Mouse (Mus musculus): ENCODE measurements around the gene Gpsm3.

The Gpsm3 gene

GRCm38 (mm10) chr17:34629221-34629751 lies 39.7 kb downstream of the Gpsm3 start, which contains the start of gene Prrt1:
Gene Prrt1 (plus strand): TSS chr17:34629533.
- DNase-seq (ENCODE audit: low read depth, low spot score) = no peak

DNA sequence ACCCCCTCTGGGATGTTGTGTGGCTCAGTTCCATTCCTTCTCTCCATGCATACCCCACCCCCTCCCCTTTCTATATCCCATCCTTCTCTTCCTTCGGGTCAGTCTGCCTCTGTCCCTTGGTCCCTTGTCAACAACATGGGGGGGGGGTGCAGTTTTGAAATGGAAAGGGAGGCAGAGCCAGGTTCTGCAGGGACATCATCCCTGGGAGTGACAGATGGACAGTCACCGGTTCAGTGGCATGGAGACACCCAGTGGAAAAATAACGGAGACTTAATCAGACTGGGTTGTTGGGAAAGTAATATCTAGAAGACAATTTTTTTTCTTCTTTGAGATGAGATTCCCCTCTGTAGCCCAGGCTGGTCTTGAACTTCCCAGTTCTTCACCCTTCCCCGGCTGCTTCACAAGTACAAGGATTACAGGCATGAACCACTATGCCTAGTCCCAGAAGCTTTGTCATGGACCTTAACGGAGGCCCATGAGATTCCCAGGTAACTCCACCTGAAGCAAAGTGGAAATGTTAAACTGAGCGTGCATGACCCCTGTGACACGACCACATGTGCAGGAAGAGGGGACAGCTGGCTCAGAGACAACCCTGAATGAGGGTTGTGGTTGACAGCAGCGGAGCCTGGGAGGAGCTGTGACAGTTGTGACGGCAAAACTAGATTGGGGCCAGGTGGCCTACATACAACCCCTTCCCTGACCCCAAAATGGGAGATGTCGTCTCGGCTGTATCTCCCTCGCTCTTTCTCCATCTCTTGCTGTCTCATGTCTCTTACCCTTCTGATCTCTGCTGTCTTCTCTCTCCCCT lies 40.4 kb downstream of the Gpsm3 start:
- no peak for DNase-seq (ENCODE audit: low read depth, low spot score)

- DNase-seq (ENCODE audit: low read depth, low spot score) = no peak
These were observed 41.2 kb downstream of the Gpsm3 start for GRCm38 (mm10) chr17:34630761-34631301.

GRCm38 (mm10) chr17:34631647-34632046 lies 42.0 kb downstream of the Gpsm3 start:
- no peak for DNase-seq (ENCODE audit: low read depth, low spot score)

DNA sequence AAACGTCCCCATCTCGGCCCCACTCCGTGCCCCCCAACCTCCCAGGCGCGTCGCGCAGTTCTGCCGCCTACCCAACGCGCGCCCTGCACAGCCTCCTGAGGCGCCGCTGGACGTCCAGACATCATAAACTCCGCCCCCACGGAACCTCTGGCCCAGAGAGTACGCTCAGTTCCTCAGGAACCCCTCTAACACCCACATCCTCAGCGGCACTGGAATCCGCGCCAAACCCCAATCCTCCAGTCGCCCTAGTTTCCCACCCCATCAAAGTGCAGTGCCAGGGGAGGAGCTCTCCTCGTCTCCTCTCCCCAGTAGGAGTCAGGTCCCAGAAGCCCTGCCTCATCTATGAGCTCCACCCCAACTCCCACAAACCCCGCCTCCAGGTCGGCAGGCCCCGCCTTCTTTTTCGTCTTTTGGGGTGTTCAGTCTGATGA lies 42.7 kb downstream of the Gpsm3 start:
- DNase-seq (ENCODE audit: low read depth, low spot score) = no peak

DNA sequence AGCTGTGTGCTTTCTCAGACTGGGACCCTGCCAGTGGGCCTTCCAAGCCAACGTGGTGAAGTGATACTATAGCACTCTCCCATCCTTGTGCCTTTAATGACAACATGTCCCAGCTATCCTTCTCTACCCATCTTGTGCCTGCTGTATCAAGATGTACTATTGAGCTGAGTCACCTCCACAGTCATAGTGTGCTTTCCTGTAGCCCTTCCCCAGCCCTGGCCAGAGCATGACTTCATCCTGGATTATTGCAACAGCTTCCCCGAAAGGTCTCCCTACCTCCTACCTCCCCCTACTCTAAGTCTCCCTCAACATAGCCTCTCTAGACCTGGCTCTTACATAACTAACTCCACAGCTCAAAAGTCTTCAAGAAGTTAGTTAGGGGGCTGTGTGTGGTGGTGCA lies 46.1 kb downstream of the Gpsm3 start:
- DNase-seq (ENCODE audit: low read depth, low spot score) = no peak

DNA sequence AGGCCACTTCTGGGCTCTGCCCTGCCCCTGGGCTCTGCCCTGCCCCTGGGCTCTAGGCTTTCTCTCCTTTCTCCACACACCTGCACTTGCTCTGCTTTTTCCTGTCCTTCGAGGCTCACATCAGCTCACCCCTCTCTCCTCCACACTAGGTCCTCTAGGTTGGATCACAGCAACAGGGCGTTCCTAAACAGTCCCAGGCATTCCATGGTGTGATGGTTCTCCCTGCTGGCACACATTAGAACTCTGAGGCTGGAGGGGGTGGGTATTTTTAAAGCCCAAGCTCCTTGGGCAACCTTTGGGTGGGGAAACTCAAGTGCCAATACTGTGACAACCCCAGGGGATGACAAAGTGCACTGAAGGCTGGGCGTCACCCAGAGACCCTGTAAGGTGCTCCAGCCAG lies 47.9 kb downstream of the Gpsm3 start:
- DNase-seq (ENCODE audit: low read depth, low spot score) = no peak

GRCm38 (mm10) chr17:34639461-34640255 lies 50.1 kb downstream of the Gpsm3 start:
- DNase-seq (ENCODE audit: low read depth, low spot score) = no peak

DNA sequence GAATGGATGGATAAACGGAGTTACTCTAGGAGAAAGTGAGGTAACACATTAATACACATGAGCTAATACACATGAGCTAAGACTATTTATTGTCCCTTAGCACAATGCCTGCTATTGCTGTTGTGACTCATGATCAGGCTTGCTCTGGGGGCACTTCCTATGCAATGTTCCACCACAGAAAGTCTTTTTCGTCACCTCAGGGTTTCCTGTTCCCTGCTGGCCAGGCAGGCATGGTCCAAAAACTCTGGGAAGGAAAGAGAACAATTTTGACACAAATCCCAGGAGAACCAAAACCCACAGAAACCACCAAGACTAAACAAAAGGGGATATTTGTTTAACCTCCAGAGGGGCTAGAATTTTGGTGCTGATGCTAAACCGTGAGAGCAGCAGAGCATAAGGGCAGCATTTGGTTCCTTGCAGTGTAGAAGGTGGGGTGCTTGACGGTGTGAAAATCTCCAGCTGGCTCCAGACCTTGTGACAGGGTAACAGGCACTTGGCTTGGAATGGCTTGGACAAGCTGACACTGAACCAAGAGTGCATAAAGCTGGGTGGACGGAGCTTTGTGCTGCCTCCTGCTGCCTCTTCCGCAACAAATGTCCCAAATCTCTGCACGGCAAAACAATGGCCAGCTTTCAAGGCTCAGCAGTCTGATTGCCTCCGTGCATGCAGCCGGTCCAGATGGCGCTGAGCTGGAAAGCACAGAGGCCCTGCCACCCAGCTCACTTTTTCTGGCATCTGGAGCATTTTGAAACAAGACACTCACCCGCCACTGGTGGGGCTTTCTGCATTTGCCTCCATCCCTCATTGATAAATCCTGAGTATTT lies 51.4 kb downstream of the Gpsm3 start:
- DNase-seq (ENCODE audit: low read depth, low spot score) = peak; percentile 53
